Mouse (Mus musculus) erythroblast, embryonic 14.5 days (primary cell): ENCODE measurements around the gene Lsp1.

Source experiments
- GATA1 ChIP-seq: IDR thresholded peaks from 2 replicates; pipeline ENCODE4 v1.6.1; 2012; ENCODE audit warnings: low read length, inconsistent platforms, mixed read lengths
- TAL1 ChIP-seq: IDR thresholded peaks from 3 replicates; pipeline ENCODE4 v1.6.1; 2012; ENCODE audit warnings: low read length, inconsistent platforms, mixed read lengths

- no peak for TF ChIP-seq GATA1
- TF ChIP-seq TAL1: no peak
These were observed 55.8 kb downstream of the Lsp1 start for GRCm38 (mm10) chr7:142516221-142516978.
